Mouse (Mus musculus) forebrain, embryonic 16.5 days (tissue): Measurements from ENCODE around the gene Slc1a4. TPM values are rescaled to one million over a fixed set of nuclear protein-coding genes. Genes with fewer than 3 reads are reported as not detected.

Experiments
- ATAC-seq: fragments of 200-750 bp; cut with Nextera tagmentation; 2 replicates; pipeline ENCODE4 v1.8.0; 2017; ENCODE audit warnings: mild to moderate bottlenecking, moderate library complexity
- H3K27ac ChIP-seq: fragments of 300-500 bp; sonication (generic); 2 replicates; pipeline ENCODE4 v1.5.1; 2014; ENCODE audit warnings: low read length, control low read depth
- H3K27me3 ChIP-seq: fragments of 300-500 bp; sonication (generic); replicated peaks from 2 replicates; pipeline ENCODE4 v1.6.1; 2014; ENCODE audit warnings: low read length; ENCODE audit not compliant: control insufficient read depth, insufficient read depth
- H3K36me3 ChIP-seq: fragments of 300-500 bp; sonication (generic); 2 replicates; pipeline ENCODE4 v1.6.1; 2014; ENCODE audit not compliant: control insufficient read depth, insufficient read depth
- H3K4me1 ChIP-seq: fragments of 300-500 bp; sonication (generic); replicated peaks from 2 replicates; pipeline ENCODE4 v1.6.1; 2014; ENCODE audit warnings: low read length; ENCODE audit not compliant: control insufficient read depth, insufficient read depth
- H3K4me2 ChIP-seq: fragments of 300-500 bp; sonication (generic); 2 replicates; pipeline ENCODE4 v1.6.1; 2014; ENCODE audit warnings: mild to moderate bottlenecking, low read length, control low read depth
- H3K4me3 ChIP-seq: fragments of 300-500 bp; sonication (generic); replicated peaks from 2 replicates; pipeline ENCODE4 v1.5.1; 2014; ENCODE audit warnings: mild to moderate bottlenecking, low read length, control low read depth
- H3K9ac ChIP-seq: fragments of 300-500 bp; sonication (generic); replicated peaks from 2 replicates; pipeline ENCODE4 v1.6.1; 2014; ENCODE audit warnings: low read depth, low read length, control low read depth
- H3K9me3 ChIP-seq: fragments of 300-500 bp; sonication (generic); 2 replicates; pipeline ENCODE4 v1.6.1; 2016; ENCODE audit warnings: low read length; ENCODE audit not compliant: control insufficient read depth
- WGBS: fragments of 180-500 bp; shearing (Covaris S2); extraction: QIAGEN DNeasy Blood & Tissue Kit; methylation state at CpG from one replicate; pipeline ENCODE4 v1.1.7; 2014; 5-methylcytosine and 5-hydroxymethylcytosine counted together
- polyA plus RNA-seq: library from polyadenylated mRNA; unstranded; fragments of >200 nt; fragmentation: Nextera tagmentation; extraction: Ambion mirVana; gene quantifications from 2 replicates; pipeline ENCODE4 v1.2.1, GENCODE M21; 2015

Slc1a4 gene
- polyA plus RNA-seq, 1 experiment from 2014 or later, result 60.0 TPM

GRCm38 (mm10) chr11:20307409-20307808 is 25.1 kb downstream of the Slc1a4 start:
- no peak overlapping the region for H3K9ac ChIP-seq
- no peaks in the 10 kb centered on the region for H3K27me3 ChIP-seq
- H3K27ac ChIP-seq, result no peak overlapping the region
- H3K36me3 ChIP-seq, result peaks cover 21% of the 10 kb centered on the region
- no peak overlapping the region for H3K4me3 ChIP-seq
- no peak overlapping the region for H3K4me2 ChIP-seq
- 99% methylated on average over 3 of the region's 3 CpGs for WGBS
- H3K4me1 ChIP-seq, result no peaks in the 10 kb centered on the region
- ATAC-seq, result no peak
- no peaks in the 10 kb centered on the region for H3K9me3 ChIP-seq

- Histone ChIP-seq H3K4me1 (no peaks in the 10 kb centered on the region), H3K4me3 (no peak overlapping the region), H3K36me3 (peaks cover 16% of the 10 kb centered on the region), H3K27ac (no peak overlapping the region), H3K9me3 (no peaks in the 10 kb centered on the region), H3K27me3 (no peaks in the 10 kb centered on the region), H3K9ac (no peak overlapping the region), H3K4me2 (no peak overlapping the region)
- no peak for ATAC-seq
- WGBS, result 50% methylated on average over 1 of the region's 1 CpGs
Measured at GRCm38 (mm10) chr11:20305641-20306040, 26.9 kb downstream of the Slc1a4 start.

GRCm38 (mm10) chr11:20304341-20304740 is 28.2 kb downstream of the Slc1a4 start:
- Histone ChIP-seq H3K27me3 (no peaks in the 10 kb centered on the region), H3K4me3 (no peak overlapping the region), H3K27ac (no peak overlapping the region), H3K4me2 (no peak overlapping the region), H3K36me3 (peaks cover 16% of the 10 kb centered on the region), H3K4me1 (no peaks in the 10 kb centered on the region), H3K9ac (no peak overlapping the region), H3K9me3 (no peaks in the 10 kb centered on the region)
- ATAC-seq, result no peak
- WGBS, result 72% methylated on average over 6 of the region's 6 CpGs

- WGBS, result 96% methylated on average over 4 of the region's 4 CpGs
- H3K4me2 ChIP-seq, result no peak overlapping the region
- no peaks in the 10 kb centered on the region for H3K27me3 ChIP-seq
- no peaks in the 10 kb centered on the region for H3K4me1 ChIP-seq
- no peaks in the 10 kb centered on the region for H3K9me3 ChIP-seq
- H3K27ac ChIP-seq, result no peak overlapping the region
- H3K9ac ChIP-seq, result no peak overlapping the region
- ATAC-seq, result no peak
- no peak overlapping the region for H3K4me3 ChIP-seq
- H3K36me3 ChIP-seq, result peaks cover 9% of the 10 kb centered on the region
Measured at GRCm38 (mm10) chr11:20301332-20301731, 31.2 kb downstream of the Slc1a4 start.

GRCm38 (mm10) chr11:20300850-20301249 is 31.7 kb downstream of the Slc1a4 start:
- Histone ChIP-seq H3K4me3 (no peak overlapping the region), H3K9ac (no peak overlapping the region), H3K4me2 (no peak overlapping the region), H3K4me1 (no peaks in the 10 kb centered on the region), H3K27me3 (no peaks in the 10 kb centered on the region), H3K36me3 (peaks cover 7% of the 10 kb centered on the region), H3K9me3 (no peaks in the 10 kb centered on the region), H3K27ac (no peak overlapping the region)
- WGBS, result 90% methylated on average over 6 of the region's 6 CpGs
- ATAC-seq, result no peak

GRCm38 (mm10) chr11:20299900-20300299 is 32.6 kb downstream of the Slc1a4 start:
- Histone ChIP-seq H3K4me2 (no peak overlapping the region), H3K9ac (no peak overlapping the region), H3K9me3 (no peaks in the 10 kb centered on the region), H3K36me3 (0 out of 2 replicates have a peak, but pooled peaks cover 2% of the 10 kb centered on the region), H3K27ac (no peak overlapping the region), H3K4me3 (no peak overlapping the region), H3K4me1 (no peaks in the 10 kb centered on the region), H3K27me3 (no peaks in the 10 kb centered on the region)
- ATAC-seq, result no peak
- 81% methylated on average over 6 of the region's 6 CpGs for WGBS

GRCm38 (mm10) chr11:20284463-20284862 is 48.0 kb downstream of the Slc1a4 start:
- no peaks in the 10 kb centered on the region for H3K27me3 ChIP-seq
- H3K4me2 ChIP-seq, result no peak overlapping the region
- WGBS, result 86% methylated on average over 3 of the region's 3 CpGs
- no peak overlapping the region for H3K9ac ChIP-seq
- H3K4me3 ChIP-seq, result no peak overlapping the region
- H3K27ac ChIP-seq, result no peak overlapping the region
- no peak for ATAC-seq
- H3K9me3 ChIP-seq, result no peaks in the 10 kb centered on the region
- H3K4me1 ChIP-seq, result no peaks in the 10 kb centered on the region
- no peaks in the 10 kb centered on the region for H3K36me3 ChIP-seq

GRCm38 (mm10) chr11:20282601-20283219 is 49.8 kb downstream of the Slc1a4 start:
- Histone ChIP-seq H3K9ac (no peak overlapping the region), H3K4me3 (no peak overlapping the region), H3K9me3 (no peaks in the 10 kb centered on the region), H3K36me3 (no peaks in the 10 kb centered on the region), H3K4me1 (no peaks in the 10 kb centered on the region), H3K4me2 (no peak overlapping the region), H3K27ac (no peak overlapping the region), H3K27me3 (no peaks in the 10 kb centered on the region)
- 82% methylated on average over 2 of the region's 2 CpGs for WGBS
- ATAC-seq, result no peak

DNA sequence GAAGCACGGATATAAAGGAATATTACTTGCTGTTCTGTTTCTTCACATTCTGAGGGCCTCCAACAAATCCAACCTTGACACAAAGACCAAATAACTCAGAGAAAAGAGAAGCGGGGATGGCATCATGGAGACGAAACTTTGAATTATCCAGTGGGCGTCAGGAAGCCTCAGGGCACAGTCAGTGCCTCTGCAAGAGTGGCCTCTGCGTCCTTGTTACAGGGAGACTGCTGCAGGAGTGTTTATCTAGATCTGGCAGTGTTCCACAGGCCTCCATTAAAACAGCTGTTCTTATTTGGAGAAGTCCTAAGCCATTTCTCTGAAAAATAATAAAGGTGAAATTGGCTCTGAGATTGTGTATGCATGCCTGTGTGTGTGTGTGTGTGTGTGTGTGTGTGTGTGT is 51.5 kb downstream of the Slc1a4 start:
- Histone ChIP-seq H3K4me3 (no peak overlapping the region), H3K27me3 (no peaks in the 10 kb centered on the region), H3K4me1 (no peaks in the 10 kb centered on the region), H3K4me2 (no peak overlapping the region), H3K9ac (no peak overlapping the region), H3K36me3 (no peaks in the 10 kb centered on the region), H3K9me3 (no peaks in the 10 kb centered on the region), H3K27ac (no peak overlapping the region)
- 91% methylated on average over 5 of the region's 5 CpGs for WGBS
- no peak for ATAC-seq

DNA sequence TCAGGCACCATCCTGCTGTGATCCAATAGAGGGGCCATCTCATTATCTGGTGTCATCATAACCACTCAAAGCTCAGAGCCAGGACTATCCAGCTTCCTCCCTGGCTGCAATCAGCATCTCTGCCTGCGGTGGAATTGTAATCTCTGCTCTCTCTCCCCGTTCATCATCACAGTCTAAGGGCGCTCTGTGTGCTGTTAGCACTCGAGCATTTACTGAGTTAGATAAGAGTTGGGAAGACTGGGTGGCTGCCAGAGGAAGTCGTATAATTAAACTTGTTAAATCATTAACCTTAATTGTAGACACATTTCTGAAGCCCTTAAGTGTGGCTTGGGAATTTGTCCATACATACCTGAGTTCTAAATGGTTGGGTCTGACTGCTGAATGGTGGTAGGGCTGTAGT is 53.8 kb downstream of the Slc1a4 start:
- WGBS, result 73% methylated on average over 5 of the region's 5 CpGs
- H3K9ac ChIP-seq, result no peak overlapping the region
- no peak overlapping the region for H3K4me2 ChIP-seq
- H3K4me3 ChIP-seq, result no peak overlapping the region
- ATAC-seq, result no peak
- no peaks in the 10 kb centered on the region for H3K4me1 ChIP-seq
- H3K36me3 ChIP-seq, result no peaks in the 10 kb centered on the region
- H3K9me3 ChIP-seq, result no peaks in the 10 kb centered on the region
- H3K27me3 ChIP-seq, result no peaks in the 10 kb centered on the region
- H3K27ac ChIP-seq, result no peak overlapping the region
